Mouse (Mus musculus): ENCODE data around the gene 4930539E08Rik.

Gene 4930539E08Rik

DNA sequence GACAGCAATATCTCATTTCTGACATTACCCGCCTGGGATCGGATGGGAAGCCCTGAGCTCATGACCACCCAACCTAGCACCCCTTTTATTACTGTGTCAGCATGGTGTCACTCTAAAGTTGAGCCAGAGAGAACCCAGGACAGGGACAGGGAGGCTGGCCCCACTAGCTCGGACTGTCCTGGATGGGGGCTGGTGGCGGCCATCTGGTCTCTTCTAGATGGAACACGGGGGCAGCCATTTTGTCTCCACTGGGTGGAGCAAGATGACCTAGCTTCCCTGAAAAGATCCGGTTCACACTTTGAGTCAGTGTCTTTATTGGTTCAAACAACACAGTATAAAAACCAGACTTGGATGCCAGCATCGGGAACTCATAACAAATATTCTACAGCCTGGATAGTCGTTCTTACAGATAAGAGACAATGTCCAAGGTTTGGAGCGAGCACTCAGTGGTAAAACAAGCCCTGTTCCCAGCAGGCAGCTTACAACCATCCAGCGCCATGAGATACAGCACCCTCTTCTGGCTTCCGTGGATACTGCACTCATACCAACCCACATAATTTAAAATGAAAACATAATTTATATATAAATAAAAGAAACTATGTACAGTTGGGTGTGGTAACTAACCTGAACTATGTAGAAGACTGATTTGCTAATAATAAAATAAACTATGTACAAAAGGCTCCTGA, 18.9 kb downstream of the 4930539E08Rik start:
- DNase-seq (ENCODE audit: low spot score in 2 of 2) = no peak

- DNase-seq (ENCODE audit: low spot score in 2 of 2) = no peak
These were observed 19.8 kb downstream of the 4930539E08Rik start for GRCm38 (mm10) chr17:28895217-28895875.

DNA sequence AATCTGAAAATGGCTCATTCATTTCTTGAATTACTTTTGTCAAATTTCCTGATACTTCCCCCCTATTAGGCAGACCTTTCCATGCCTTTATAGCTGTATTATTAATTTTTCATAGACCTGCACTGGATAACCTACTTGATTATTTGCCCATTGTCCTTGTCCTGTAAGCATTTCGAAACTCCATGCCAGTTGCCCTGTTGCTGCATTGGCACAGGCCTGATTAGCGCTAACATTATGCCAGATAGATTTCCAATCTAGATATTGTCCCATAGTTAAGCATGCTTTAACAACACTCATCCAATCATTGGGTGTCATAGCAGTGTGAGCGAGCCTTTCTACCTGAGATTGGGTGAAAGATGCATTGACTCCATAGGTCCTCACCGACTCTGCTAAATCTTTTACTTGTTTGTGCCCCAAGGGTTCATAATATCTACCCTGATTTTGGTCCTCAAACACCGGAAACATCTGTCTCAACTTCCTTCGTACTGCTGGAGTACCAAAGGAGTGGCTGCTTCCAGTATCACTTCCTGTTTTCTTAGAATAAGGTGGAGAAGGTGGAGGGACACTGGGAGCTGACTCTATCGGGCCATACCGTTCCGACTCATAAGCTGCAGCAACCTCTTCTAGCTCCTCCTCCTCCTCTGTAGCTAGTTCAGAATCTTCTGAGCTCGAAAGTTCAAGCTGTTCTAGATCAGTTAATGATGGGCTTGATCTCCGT, 20.9 kb downstream of the 4930539E08Rik start:
- DNase-seq (ENCODE audit: low spot score in 2 of 2) = no peak

DNA sequence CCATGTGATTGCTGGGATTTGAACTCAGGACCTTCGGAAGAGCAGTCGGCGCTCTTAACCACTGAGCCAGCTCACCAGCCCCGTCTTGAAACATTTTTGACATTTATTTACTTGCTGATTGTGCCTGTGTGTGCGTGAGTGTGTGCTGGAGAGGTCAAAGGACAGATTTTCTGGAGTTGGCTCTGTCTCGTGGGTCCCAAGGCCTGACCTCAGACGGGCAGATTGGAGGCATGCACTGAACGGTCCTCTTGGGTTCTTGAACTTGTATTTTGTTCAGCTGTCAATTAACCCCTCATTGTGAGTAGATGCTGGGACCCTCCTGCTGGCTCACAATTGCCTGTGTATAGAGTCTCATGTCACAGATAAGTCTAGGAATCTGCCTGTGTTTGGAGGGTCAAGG, 28.9 kb downstream of the 4930539E08Rik start:
- DNase-seq (ENCODE audit: low spot score in 2 of 2) = no peak

- no peak for DNase-seq (ENCODE audit: low spot score in 2 of 2)
These were observed 29.9 kb downstream of the 4930539E08Rik start for GRCm38 (mm10) chr17:28885231-28885630.

GRCm38 (mm10) chr17:28883941-28884516, 31.1 kb downstream of the 4930539E08Rik start:
- no peak for DNase-seq (ENCODE audit: low spot score in 2 of 2)

DNA sequence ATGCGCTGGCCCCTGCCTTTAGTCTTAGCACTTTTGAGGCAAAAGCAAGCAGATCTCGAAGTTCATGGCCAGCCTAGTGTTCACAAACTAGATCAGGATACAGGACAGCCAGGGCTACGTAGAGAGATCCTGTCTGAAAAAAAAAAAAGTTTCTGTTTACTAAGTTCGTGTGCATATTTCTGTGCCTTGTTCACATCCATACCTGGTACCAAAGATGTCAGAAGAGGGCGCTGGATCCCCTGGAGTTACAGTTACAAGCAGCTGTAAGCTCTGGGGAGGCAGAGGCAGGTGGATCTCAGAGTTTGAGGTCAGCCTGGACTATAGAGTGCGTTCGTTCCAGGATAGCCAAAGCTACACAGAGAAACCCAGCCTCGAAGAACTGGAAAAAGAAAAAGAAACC, 32.3 kb downstream of the 4930539E08Rik start:
- no peak for DNase-seq (ENCODE audit: low spot score in 2 of 2)

DNA sequence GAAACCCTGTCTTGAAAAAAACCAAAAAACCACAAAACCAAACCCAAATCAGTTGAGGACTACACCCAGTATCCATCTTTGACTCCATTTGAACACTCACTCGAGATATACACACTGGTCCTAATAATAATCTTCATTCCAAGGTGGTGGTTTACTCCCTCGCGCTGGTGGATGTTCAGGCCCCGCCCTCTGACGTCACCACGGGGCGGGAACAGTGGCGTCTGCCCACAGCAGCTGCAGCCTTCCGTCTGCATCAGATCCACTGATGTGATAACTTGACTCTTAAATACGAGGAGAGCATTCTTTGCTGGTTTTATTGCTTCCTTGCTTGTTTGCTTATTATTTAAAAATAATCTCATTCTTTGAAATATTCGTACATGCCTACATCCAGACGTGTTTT, 32.8 kb downstream of the 4930539E08Rik start:
- peak; percentile 73 to 85 for DNase-seq (ENCODE audit: low spot score in 2 of 2)

GRCm38 (mm10) chr17:28879931-28880391, 35.2 kb downstream of the 4930539E08Rik start:
- DNase-seq (ENCODE audit: low spot score in 2 of 2) = peak; percentile 74 to 90

DNA sequence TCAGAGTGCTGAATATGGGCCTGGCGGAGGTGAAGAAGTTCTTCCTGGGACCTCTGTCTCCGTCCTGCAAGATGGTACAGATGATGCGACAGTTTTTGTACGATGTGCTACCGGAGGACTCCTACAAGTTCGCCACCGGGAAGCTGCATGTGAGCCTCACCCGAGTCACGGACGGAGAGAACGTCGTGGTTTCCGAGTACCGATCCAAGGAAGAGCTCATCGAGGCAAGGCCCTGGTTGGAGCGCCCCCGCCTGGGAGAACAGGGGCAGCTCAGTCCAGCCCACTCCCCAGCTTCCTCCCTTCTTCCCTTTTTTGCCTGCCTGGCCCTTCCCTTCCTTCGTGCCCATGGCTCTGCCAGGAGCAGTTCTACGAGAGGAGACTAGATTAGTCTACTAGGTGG, 38.3 kb downstream of the 4930539E08Rik start:
- DNase-seq (ENCODE audit: low spot score in 2 of 2) = no peak

DNA sequence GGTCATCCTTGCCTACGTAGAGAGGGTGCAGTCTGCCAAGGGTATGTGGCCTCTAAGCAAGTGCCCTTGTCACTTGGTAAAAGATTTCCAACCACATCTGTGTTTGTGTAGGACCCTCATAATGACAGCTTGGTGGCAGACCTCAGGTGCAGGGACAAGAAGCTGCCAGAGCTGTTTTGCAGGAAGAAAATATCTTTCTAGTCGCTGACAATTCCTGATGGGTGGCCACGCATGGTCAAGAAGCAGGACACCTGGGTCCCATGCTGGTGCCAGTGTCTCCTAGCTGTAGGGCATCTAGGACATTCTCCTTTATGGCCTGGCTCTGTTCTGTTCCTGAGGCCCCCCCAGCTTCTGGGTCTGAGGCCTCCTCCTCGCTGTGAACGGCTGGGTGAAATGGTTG, 38.8 kb downstream of the 4930539E08Rik start:
- DNase-seq (ENCODE audit: low spot score in 2 of 2) = no peak

- no peak for DNase-seq (ENCODE audit: low spot score in 2 of 2)
These were observed 39.8 kb downstream of the 4930539E08Rik start for GRCm38 (mm10) chr17:28875316-28875715.

- DNase-seq (ENCODE audit: low spot score in 2 of 2) = no peak
These were observed 40.3 kb downstream of the 4930539E08Rik start for GRCm38 (mm10) chr17:28874825-28875224.

GRCm38 (mm10) chr17:28874216-28874615, 40.9 kb downstream of the 4930539E08Rik start:
- no peak for DNase-seq (ENCODE audit: low spot score in 2 of 2)

- DNase-seq (ENCODE audit: low spot score in 2 of 2) = no peak
These were observed 42.8 kb downstream of the 4930539E08Rik start for GRCm38 (mm10) chr17:28872322-28872721.

DNA sequence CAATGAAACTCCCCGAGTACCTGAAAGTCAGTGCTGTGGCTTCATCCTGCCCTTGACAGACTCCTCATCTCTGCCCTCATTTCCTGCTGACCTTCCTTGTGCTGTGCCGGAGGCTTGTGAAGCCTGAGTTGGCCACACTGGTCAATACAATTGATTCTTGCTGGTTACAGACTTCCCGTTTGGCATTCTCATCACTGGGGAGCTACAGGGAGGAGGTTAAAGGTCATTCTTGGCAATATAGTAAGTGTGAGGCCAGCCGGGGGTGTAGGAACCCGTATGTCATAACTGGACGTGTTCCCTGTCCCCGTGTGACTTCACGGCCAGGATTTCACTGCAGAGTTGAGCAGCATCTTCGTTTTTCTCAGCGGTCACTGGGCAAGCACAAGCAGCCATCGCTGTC, 43.3 kb downstream of the 4930539E08Rik start:
- no peak for DNase-seq (ENCODE audit: low spot score in 2 of 2)

DNA sequence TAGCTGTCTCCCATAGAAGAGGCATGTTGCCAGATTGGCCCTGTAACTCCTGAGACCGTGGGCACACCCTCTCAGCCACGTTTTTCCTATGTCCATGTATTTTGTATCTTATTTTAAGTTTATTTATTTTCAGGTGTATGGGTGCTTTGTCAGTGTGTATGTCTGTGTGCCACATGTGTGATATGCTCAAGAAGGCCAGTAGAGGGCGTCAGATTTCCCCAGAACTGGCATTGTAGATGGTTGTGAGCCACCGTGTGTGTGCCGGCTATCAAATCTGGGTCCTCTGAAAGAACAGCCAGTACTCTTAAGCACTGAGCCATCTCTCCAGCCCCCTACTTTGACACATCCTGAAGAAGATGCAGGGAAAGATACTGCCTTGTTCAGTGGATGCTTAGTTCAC, 44.7 kb downstream of the 4930539E08Rik start:
- no peak for DNase-seq (ENCODE audit: low spot score in 2 of 2)

DNA sequence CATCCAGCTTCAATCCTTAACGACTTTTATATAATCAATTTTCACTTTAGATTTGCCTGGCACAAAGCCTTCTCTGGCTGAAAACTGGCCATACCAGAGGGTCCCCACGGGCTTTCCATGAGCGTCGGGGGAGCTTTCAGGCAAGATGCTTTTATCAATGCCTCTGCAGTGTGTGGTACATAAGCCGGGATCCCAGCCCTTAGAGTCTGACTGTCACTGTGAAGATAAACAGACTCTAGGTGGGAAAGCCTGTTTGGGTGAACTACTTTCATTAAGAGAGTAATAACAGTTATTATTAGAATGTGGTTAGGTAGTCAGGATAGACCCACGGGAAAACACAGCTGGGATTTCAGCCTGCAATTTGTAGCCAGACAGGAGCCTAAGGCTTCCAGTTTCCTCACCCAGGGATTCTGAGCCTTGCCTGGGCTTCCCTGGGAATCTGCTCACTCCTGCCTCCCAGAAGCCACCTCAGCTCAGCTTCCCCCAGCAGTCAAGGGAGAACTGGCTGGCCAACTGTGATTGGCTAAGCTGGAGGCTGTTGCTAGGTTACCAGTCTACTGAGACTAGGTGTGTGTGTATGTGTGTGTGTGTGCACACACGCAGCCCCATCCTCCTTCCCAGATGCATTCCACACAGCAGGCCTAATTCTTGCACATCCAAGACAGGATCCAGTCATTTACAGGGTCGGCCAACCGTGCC, 45.6 kb downstream of the 4930539E08Rik start:
- no peak for DNase-seq (ENCODE audit: low spot score in 2 of 2)

DNA sequence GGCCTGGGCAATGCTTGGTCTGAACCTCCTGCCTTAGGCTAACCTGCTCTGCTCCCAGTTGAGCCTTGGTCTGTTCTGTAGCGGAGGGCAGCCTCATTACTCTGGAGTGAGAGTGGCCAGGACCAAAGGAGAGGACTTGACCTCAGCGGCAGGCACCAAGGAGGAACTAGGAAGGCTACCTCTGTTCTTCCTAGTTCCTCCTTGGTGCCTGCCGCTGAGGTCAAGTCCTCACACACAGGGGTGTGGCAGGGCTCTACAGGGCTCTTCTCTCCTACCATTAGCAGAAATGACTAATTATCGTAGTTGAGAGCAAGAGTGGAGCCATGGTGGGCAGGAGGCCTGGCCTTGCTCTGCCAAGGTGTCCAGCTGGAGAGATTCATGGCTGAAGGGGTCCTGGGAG, 47.7 kb downstream of the 4930539E08Rik start:
- no peak for DNase-seq (ENCODE audit: low spot score in 2 of 2)

GRCm38 (mm10) chr17:28866921-28867320, 48.2 kb downstream of the 4930539E08Rik start:
- no peak for DNase-seq (ENCODE audit: low spot score in 2 of 2)

GRCm38 (mm10) chr17:28864464-28864863, 50.7 kb downstream of the 4930539E08Rik start:
- no peak for DNase-seq (ENCODE audit: low spot score in 2 of 2)

- DNase-seq (ENCODE audit: low spot score in 2 of 2) = no peak
These were observed 51.2 kb downstream of the 4930539E08Rik start for GRCm38 (mm10) chr17:28863926-28864325.
